Mouse (Mus musculus) kidney, embryonic 15.5 days (tissue): ENCODE data around the gene Kalrn. TPM values are rescaled to one million over a fixed set of nuclear protein-coding genes. Genes with fewer than 3 reads are reported as not detected.
A peak's percentile ranks its signal among the peaks of the same experiment; 100 is the strongest.

ENCODE experiments used
- ATAC-seq: fragments of 200-750 bp; cut with Nextera tagmentation; replicated peaks from 2 replicates; pipeline ENCODE4 v1.8.0; 2017; ENCODE audit warnings: moderate TSS enrichment; ENCODE audit not compliant: low FRiP score
- H3K27ac ChIP-seq: fragments of 300-500 bp; sonication (generic); 2 replicates; pipeline ENCODE4 v1.5.1; 2015; ENCODE audit warnings: mild to moderate bottlenecking, inconsistent platforms
- H3K27me3 ChIP-seq: fragments of 300-500 bp; sonication (generic); 2 replicates; pipeline ENCODE4 v1.6.1; 2015; ENCODE audit warnings: inconsistent platforms
- H3K36me3 ChIP-seq: fragments of 300-500 bp; sonication (generic); 2 replicates; pipeline ENCODE4 v1.6.1; 2015; ENCODE audit warnings: inconsistent platforms
- H3K4me1 ChIP-seq: fragments of 300-500 bp; sonication (generic); 2 replicates; pipeline ENCODE4 v1.6.1; 2015; ENCODE audit warnings: inconsistent platforms
- H3K4me2 ChIP-seq: fragments of 300-500 bp; sonication (generic); 2 replicates; pipeline ENCODE4 v1.6.1; 2015; ENCODE audit warnings: moderate library complexity, mild to moderate bottlenecking, inconsistent platforms
- H3K4me3 ChIP-seq: fragments of 300-500 bp; sonication (generic); replicated peaks from 2 replicates; pipeline ENCODE4 v1.5.1; 2015; ENCODE audit warnings: mild to moderate bottlenecking, inconsistent platforms
- H3K9ac ChIP-seq: fragments of 300-500 bp; sonication (generic); 2 replicates; pipeline ENCODE4 v1.6.1; 2015; ENCODE audit warnings: mild to moderate bottlenecking, inconsistent platforms
- H3K9me3 ChIP-seq: fragments of 300-500 bp; sonication (generic); replicated peaks from 2 replicates; pipeline ENCODE4 v1.6.1; 2016; ENCODE audit warnings: inconsistent platforms
- WGBS: fragments of 180-500 bp; shearing (Covaris S2); methylation state at CpG from one replicate; pipeline ENCODE4 v1.1.7; 2015; ENCODE audit warnings: mixed read lengths; 5-methylcytosine and 5-hydroxymethylcytosine counted together
- polyA plus RNA-seq: library from polyadenylated mRNA; unstranded; fragments of >200 nt; fragmentation: Nextera tagmentation; extraction: Ambion mirVana; gene quantifications from 2 replicates; pipeline ENCODE4 v1.2.1, GENCODE M21; 2015

The Kalrn gene
- polyA plus RNA-seq, 1 experiment from 2014 or later = 15.8 TPM

GRCm38 (mm10) chr16:34264671-34265070 lies 308.7 kb downstream of the Kalrn start:
- H3K27ac ChIP-seq = no peak overlapping the region
- WGBS = 83% methylated on average over 3 of the region's 3 CpGs
- no peak overlapping the region for H3K9ac ChIP-seq

GRCm38 (mm10) chr16:34262731-34263460 lies 310.4 kb downstream of the Kalrn start:
- no peak; the same call in 1 of the 2 replicates for ATAC-seq
- Histone ChIP-seq H3K27me3 (no peaks in the 10 kb centered on the region), H3K4me1 (peaks cover 14% of the 10 kb centered on the region), H3K36me3 (peaks cover 4% of the 10 kb centered on the region; the same call in 1 of the 2 replicates), H3K4me3 (no peak overlapping the region), H3K4me2 (peak overlapping the region; percentile 18; the same call in 1 of the 2 replicates), H3K9me3 (no peaks in the 10 kb centered on the region), H3K27ac (no peak overlapping the region), H3K9ac (no peak overlapping the region)
- 60% methylated on average over 22 of the region's 22 CpGs for WGBS

More at GRCm38 (mm10) chr16:34264671-34265070, 308.7 kb downstream of the Kalrn start:
- no peak for ATAC-seq
- H3K9me3 ChIP-seq = no peaks in the 10 kb centered on the region
- H3K36me3 ChIP-seq = peaks cover 4% of the 10 kb centered on the region; the same call in 1 of the 2 replicates
- H3K4me2 ChIP-seq = no peak overlapping the region
- no peak overlapping the region for H3K4me3 ChIP-seq
- H3K27me3 ChIP-seq = no peaks in the 10 kb centered on the region
- H3K4me1 ChIP-seq = peaks cover 14% of the 10 kb centered on the region

- no peak overlapping the region for H3K4me2 ChIP-seq
- H3K36me3 ChIP-seq = peaks cover 4% of the 10 kb centered on the region; the same call in 1 of the 2 replicates
- H3K9ac ChIP-seq = no peak overlapping the region
- H3K4me1 ChIP-seq = peaks cover 14% of the 10 kb centered on the region
- no peaks in the 10 kb centered on the region for H3K9me3 ChIP-seq
- H3K27ac ChIP-seq = no peak overlapping the region
- WGBS = 64% methylated on average over 10 of the region's 10 CpGs
- no peaks in the 10 kb centered on the region for H3K27me3 ChIP-seq
- no peak overlapping the region for H3K4me3 ChIP-seq
- no peak for ATAC-seq
These were observed 312.1 kb downstream of the Kalrn start for GRCm38 (mm10) chr16:34260971-34261924.

GRCm38 (mm10) chr16:34254646-34255022 lies 318.7 kb downstream of the Kalrn start:
- Histone ChIP-seq H3K9me3 (no peaks in the 10 kb centered on the region), H3K4me2 (no peak overlapping the region), H3K27me3 (no peaks in the 10 kb centered on the region), H3K27ac (no peak overlapping the region), H3K36me3 (peaks cover 8% of the 10 kb centered on the region), H3K4me3 (no peak overlapping the region), H3K4me1 (no peaks in the 10 kb centered on the region), H3K9ac (no peak overlapping the region)
- ATAC-seq = no peak
- WGBS = 71% methylated on average over 2 of the region's 2 CpGs

GRCm38 (mm10) chr16:34254002-34254645 lies 319.2 kb downstream of the Kalrn start:
- Histone ChIP-seq H3K9ac (no peak overlapping the region), H3K9me3 (no peaks in the 10 kb centered on the region), H3K4me1 (no peaks in the 10 kb centered on the region), H3K27ac (no peak overlapping the region), H3K36me3 (peaks cover 8% of the 10 kb centered on the region), H3K27me3 (no peaks in the 10 kb centered on the region), H3K4me3 (no peak overlapping the region), H3K4me2 (no peak overlapping the region)
- 78% methylated on average over 4 of the region's 4 CpGs for WGBS
- no peak for ATAC-seq

GRCm38 (mm10) chr16:34252670-34253069 lies 320.7 kb downstream of the Kalrn start:
- no peaks in the 10 kb centered on the region for H3K27me3 ChIP-seq
- 96% methylated on average over 3 of the region's 3 CpGs for WGBS
- H3K36me3 ChIP-seq = peaks cover 8% of the 10 kb centered on the region
- no peak overlapping the region for H3K4me3 ChIP-seq
- H3K4me1 ChIP-seq = no peaks in the 10 kb centered on the region
- no peak overlapping the region for H3K27ac ChIP-seq
- no peak overlapping the region for H3K9ac ChIP-seq
- ATAC-seq = no peak
- H3K4me2 ChIP-seq = no peak overlapping the region
- no peaks in the 10 kb centered on the region for H3K9me3 ChIP-seq

GRCm38 (mm10) chr16:34248256-34248655 lies 325.1 kb downstream of the Kalrn start:
- Histone ChIP-seq H3K4me3 (no peak overlapping the region), H3K4me1 (no peaks in the 10 kb centered on the region), H3K9ac (no peak overlapping the region), H3K27ac (0 out of 2 replicates have a peak overlapping the region, but pooled peaks have one; percentile 27), H3K9me3 (no peaks in the 10 kb centered on the region), H3K36me3 (no peaks in the 10 kb centered on the region; the same call in 1 of the 2 replicates), H3K4me2 (no peak overlapping the region), H3K27me3 (no peaks in the 10 kb centered on the region)
- no peak for ATAC-seq
- WGBS = 71% methylated on average over 4 of the region's 4 CpGs

- 77% methylated on average over 16 of the region's 16 CpGs for WGBS
- Histone ChIP-seq H3K9me3 (no peaks in the 10 kb centered on the region), H3K4me3 (no peak overlapping the region), H3K36me3 (0 out of 2 replicates have a peak, but pooled peaks cover 5% of the 10 kb centered on the region), H3K27ac (no peak overlapping the region), H3K4me2 (no peak overlapping the region), H3K9ac (no peak overlapping the region), H3K4me1 (no peaks in the 10 kb centered on the region), H3K27me3 (no peaks in the 10 kb centered on the region)
- no peak for ATAC-seq
These were observed 331.2 kb downstream of the Kalrn start for GRCm38 (mm10) chr16:34241936-34242729.

- ATAC-seq = no peak
These were observed 333.7 kb downstream of the Kalrn start for GRCm38 (mm10) chr16:34239618-34240017.

GRCm38 (mm10) chr16:34236898-34237611 lies 336.3 kb downstream of the Kalrn start:
- H3K9ac ChIP-seq = no peak overlapping the region
- WGBS = 73% methylated on average over 12 of the region's 12 CpGs
- no peak overlapping the region for H3K4me3 ChIP-seq
- H3K27ac ChIP-seq = no peak overlapping the region
- peaks cover 13% of the 10 kb centered on the region; the same call in 1 of the 2 replicates for H3K36me3 ChIP-seq
- H3K27me3 ChIP-seq = no peaks in the 10 kb centered on the region
- ATAC-seq = no peak
- H3K9me3 ChIP-seq = no peaks in the 10 kb centered on the region
- 0 out of 2 replicates have a peak, but pooled peaks cover 3% of the 10 kb centered on the region for H3K4me1 ChIP-seq
- no peak overlapping the region for H3K4me2 ChIP-seq

More at GRCm38 (mm10) chr16:34239618-34240017, 333.7 kb downstream of the Kalrn start:
- Histone ChIP-seq H3K4me1 (no peaks in the 10 kb centered on the region), H3K27ac (no peak overlapping the region), H3K4me3 (no peak overlapping the region), H3K9me3 (no peaks in the 10 kb centered on the region), H3K36me3 (peaks cover 9% of the 10 kb centered on the region; the same call in 1 of the 2 replicates), H3K9ac (no peak overlapping the region), H3K27me3 (no peaks in the 10 kb centered on the region), H3K4me2 (no peak overlapping the region)
- WGBS = 85% methylated on average over 4 of the region's 4 CpGs
